Mouse (Mus musculus) spleen, embryonic (tissue): ENCODE measurements around the gene Rps4x.
"Not testable (repeated sequence)": the region's sequence is repeated elsewhere in the genome, so short reads cannot be mapped to it uniquely, and the experiment has no call there.

Experiments
- CTCF ChIA-PET: fragments of 350-600 bp; sonication (Branson Sonifier 250); formaldehyde crosslinking; loops from one replicate; lab custom pipeline; 2022; lab: Charles Lee

Gene Rps4x

GRCm38 (mm10) chrX:102188712-102189497, at the start of gene Rps4x:
Gene Rps4x (minus strand): TSS chrX:102189394.
- CTCF ChIA-PET = interaction anchor here (1.2 kb wide), 1 partner anchor 18 kb away, joined by 3 read pairs; no protein-coding TSS in a partner anchor

GRCm38 (mm10) chrX:102219126-102219525, 29.9 kb upstream of the Rps4x start:
- CTCF ChIA-PET = interaction anchor here (0.6 kb wide), 1 partner anchor 251 kb away, joined by 4 read pairs; no protein-coding TSS in a partner anchor

- CTCF ChIA-PET = not testable (repeated sequence)
These were observed 26.2 kb upstream of the Rps4x start for GRCm38 (mm10) chrX:102215356-102215755.

GRCm38 (mm10) chrX:102190840-102191239, 1.6 kb upstream of the Rps4x start:
- CTCF ChIA-PET = no interaction called here

GRCm38 (mm10) chrX:102189581-102189980, 387 bp upstream of the Rps4x start:
- CTCF ChIA-PET = no interaction called here

GRCm38 (mm10) chrX:102187023-102187699, 2.0 kb downstream of the Rps4x start:
- CTCF ChIA-PET = interaction anchor here (0.6 kb wide), 1 partner anchor 36 kb away, joined by 9 read pairs; no protein-coding TSS in a partner anchor

GRCm38 (mm10) chrX:102182575-102182974, 6.6 kb downstream of the Rps4x start:
- CTCF ChIA-PET = no interaction called here

GRCm38 (mm10) chrX:102175538-102176287, 13.5 kb downstream of the Rps4x start:
- CTCF ChIA-PET = no interaction called here

- CTCF ChIA-PET = interaction anchor here (1.1 kb wide), 1 partner anchor 18 kb away, joined by 3 read pairs; the partner anchor contains the start of gene Rps4x
These were observed 18.3 kb downstream of the Rps4x start for GRCm38 (mm10) chrX:102170900-102171299.

GRCm38 (mm10) chrX:102170135-102170534, 19.1 kb downstream of the Rps4x start:
- CTCF ChIA-PET = interaction anchor here (1.1 kb wide), 1 partner anchor 19 kb away, joined by 3 read pairs; the partner anchor contains the start of gene Rps4x

GRCm38 (mm10) chrX:102169724-102170123, 19.5 kb downstream of the Rps4x start:
- CTCF ChIA-PET = no interaction called here

GRCm38 (mm10) chrX:102166986-102167385, 22.2 kb downstream of the Rps4x start:
- CTCF ChIA-PET = no interaction called here

GRCm38 (mm10) chrX:102166521-102166920, 22.7 kb downstream of the Rps4x start:
- CTCF ChIA-PET = no interaction called here

- CTCF ChIA-PET = interaction anchor here (0.5 to 1.0 kb wide), 2 partner anchors 174 to 1329 kb away, joined by 3 read pairs; no protein-coding TSS in a partner anchor
These were observed 25.7 kb downstream of the Rps4x start for GRCm38 (mm10) chrX:102163529-102163928.

GRCm38 (mm10) chrX:102163096-102163495, 26.1 kb downstream of the Rps4x start:
- CTCF ChIA-PET = interaction anchor here (0.5 kb wide), 1 partner anchor 173 kb away, joined by 3 read pairs; no protein-coding TSS in a partner anchor

- CTCF ChIA-PET = no interaction called here
These were observed 28.7 kb downstream of the Rps4x start for GRCm38 (mm10) chrX:102160528-102160927.

- CTCF ChIA-PET = no interaction called here
These were observed 29.4 kb downstream of the Rps4x start for GRCm38 (mm10) chrX:102159778-102160177.

GRCm38 (mm10) chrX:102157423-102157791, 31.8 kb downstream of the Rps4x start:
- CTCF ChIA-PET = no interaction called here

- CTCF ChIA-PET = no interaction called here
These were observed 32.4 kb downstream of the Rps4x start, which contains the start of gene Ercc6l for GRCm38 (mm10) chrX:102156618-102157422. Gene Ercc6l (minus strand): TSS chrX:102157091.

- CTCF ChIA-PET = no interaction called here
These were observed 48.0 kb downstream of the Rps4x start for GRCm38 (mm10) chrX:102141157-102141556.
